Mouse (Mus musculus): ENCODE measurements around the gene Spg11. TPM values are rescaled to one million over a fixed set of nuclear protein-coding genes. Genes with fewer than 3 reads are reported as not detected.

Spg11 gene
- total RNA-seq, 2 experiments from 2014 or later: 9.8 to 11.7 TPM

Other genes starting within 250 kb of the Spg11 start
- gene Ctdspl2, start 162.4 kb downstream of the Spg11 start, total RNA-seq (2014; fragmentation: Nextera tagmentation): 34.2 and 37.9 TPM in 2 replicates
- gene Ctdspl2, start 162.4 kb downstream of the Spg11 start, total RNA-seq (2017): 62.2 and 78.4 TPM in 2 replicates
- not detected in 2 replicates for gene Mageb3, start 162.3 kb downstream of the Spg11 start, total RNA-seq (2014; fragmentation: Nextera tagmentation)
- 0.52 and 0.72 TPM in 2 replicates for gene Mageb3, start 162.3 kb downstream of the Spg11 start, total RNA-seq (2017)
- 32.2 and 35.0 TPM in 2 replicates for gene Eif3j1, start 89.8 kb downstream of the Spg11 start, total RNA-seq (2014; fragmentation: Nextera tagmentation)
- 42.7 and 46.7 TPM in 2 replicates for gene Eif3j1, start 89.8 kb downstream of the Spg11 start, total RNA-seq (2017)
- gene B2m, start 29.3 kb upstream of the Spg11 start, total RNA-seq (2014; fragmentation: Nextera tagmentation): 1,448 and 1,509 TPM in 2 replicates
- 1,672 and 1,891 TPM in 2 replicates for gene B2m, start 29.3 kb upstream of the Spg11 start, total RNA-seq (2017)
- not detected in 2 replicates for gene Trim69, start 42.3 kb upstream of the Spg11 start, total RNA-seq (2014; fragmentation: Nextera tagmentation)
- gene Trim69, start 42.3 kb upstream of the Spg11 start, total RNA-seq (2017): 0.76 and 1.1 TPM in 2 replicates
- gene Patl2, start 67.8 kb upstream of the Spg11 start, total RNA-seq (2014; fragmentation: Nextera tagmentation): not detected in 2 replicates
- not detected in 2 replicates for gene Patl2, start 67.8 kb upstream of the Spg11 start, total RNA-seq (2017)
- not detected in 2 replicates for gene Terb2, start 67.9 kb upstream of the Spg11 start, total RNA-seq (2014; fragmentation: Nextera tagmentation)
- gene Terb2, start 67.9 kb upstream of the Spg11 start, total RNA-seq (2017): not detected in 2 replicates
- 89.6 and 95.4 TPM in 2 replicates for gene Sord, start 116.4 kb upstream of the Spg11 start, total RNA-seq (2014; fragmentation: Nextera tagmentation)
- 115 and 122 TPM in 2 replicates for gene Sord, start 116.4 kb upstream of the Spg11 start, total RNA-seq (2017)
- gene Duox2, start 180.1 kb upstream of the Spg11 start, total RNA-seq (2014; fragmentation: Nextera tagmentation): not detected in 2 replicates
- not detected in 2 replicates for gene Duox2, start 180.1 kb upstream of the Spg11 start, total RNA-seq (2017)
- not detected in 2 replicates for gene Duoxa2, start 180.5 kb upstream of the Spg11 start, total RNA-seq (2014; fragmentation: Nextera tagmentation)
- gene Duoxa2, start 180.5 kb upstream of the Spg11 start, total RNA-seq (2017): not detected in 2 replicates
- gene Duoxa1, start 195.3 kb upstream of the Spg11 start, total RNA-seq (2014; fragmentation: Nextera tagmentation): not detected in 2 replicates
- gene Duoxa1, start 195.3 kb upstream of the Spg11 start, total RNA-seq (2017): not detected in 2 replicates
- not detected in 2 replicates for gene Duox1, start 197.3 kb upstream of the Spg11 start, total RNA-seq (2014; fragmentation: Nextera tagmentation)
- gene Duox1, start 197.3 kb upstream of the Spg11 start, total RNA-seq (2017): not detected in 2 replicates

Measured in megakaryocyte-erythroid progenitor cell, adult 5-6 weeks (primary cell).